Mouse (Mus musculus) midbrain, postnatal 0 days (tissue): ENCODE results near the gene Mesd. TPM values are rescaled to one million over a fixed set of nuclear protein-coding genes. Genes with fewer than 3 reads are reported as not detected.

Experiments used
- ATAC-seq: fragments of 200-750 bp; cut with Nextera tagmentation; 2 replicates; pipeline ENCODE4 v1.8.0; 2017; ENCODE audit warnings: moderate number of reproducible peaks, mild to moderate bottlenecking, moderate TSS enrichment, moderate library complexity; ENCODE audit not compliant: low FRiP score
- DNase-seq: peaks from one replicate; pipeline ENCODE4 v3.0.0-alpha.2; 2015; ENCODE audit warnings: low spot score
- H3K27ac ChIP-seq: fragments of 300-500 bp; sonication (generic); 2 replicates; pipeline ENCODE4 v1.5.1; 2014; ENCODE audit warnings: low read depth, mild to moderate bottlenecking, low read length, mixed read lengths
- H3K27me3 ChIP-seq: fragments of 300-500 bp; sonication (generic); 2 replicates; pipeline ENCODE4 v1.6.1; 2014; ENCODE audit warnings: low read length, control low read depth, mixed read lengths; ENCODE audit not compliant: insufficient read depth
- H3K36me3 ChIP-seq: fragments of 300-500 bp; sonication (generic); 2 replicates; pipeline ENCODE4 v1.6.1; 2014; ENCODE audit warnings: low read length, control low read depth, mixed read lengths; ENCODE audit not compliant: insufficient read depth
- H3K4me1 ChIP-seq: fragments of 300-500 bp; sonication (generic); 2 replicates; pipeline ENCODE4 v1.6.1; 2014; ENCODE audit warnings: mild to moderate bottlenecking, control low read depth, antibody characterized with exemption, low read length, mixed read lengths; ENCODE audit not compliant: insufficient read depth
- H3K4me2 ChIP-seq: fragments of 300-500 bp; sonication (generic); 2 replicates; pipeline ENCODE4 v1.6.1; 2014; ENCODE audit warnings: low read depth, mild to moderate bottlenecking, low read length, mixed read lengths; ENCODE audit not compliant: poor library complexity, severe bottlenecking
- H3K4me3 ChIP-seq: fragments of 300-500 bp; sonication (generic); 2 replicates; pipeline ENCODE4 v1.5.1; 2014; ENCODE audit warnings: low read depth, mild to moderate bottlenecking, low read length, moderate library complexity
- H3K9ac ChIP-seq: fragments of 300-500 bp; sonication (generic); replicated peaks from 2 replicates; pipeline ENCODE4 v1.6.1; 2014; ENCODE audit warnings: mild to moderate bottlenecking, low read length, moderate library complexity, mixed read lengths; ENCODE audit not compliant: poor library complexity, severe bottlenecking
- H3K9me3 ChIP-seq: fragments of 300-500 bp; sonication (generic); 2 replicates; pipeline ENCODE4 v1.6.1; 2016; ENCODE audit warnings: low read length, control low read depth
- CTCF ChIP-seq: IDR thresholded peaks from 2 replicates; pipeline ENCODE4 v1.5.1; 2016; ENCODE audit warnings: antibody characterized with exemption, mild to moderate bottlenecking
- WGBS: fragments of 180-500 bp; shearing (Covaris S2); extraction: QIAGEN DNeasy Blood & Tissue Kit; methylation state at CpG from one replicate; pipeline ENCODE4 v1.1.7; 2014; 5-methylcytosine and 5-hydroxymethylcytosine counted together
- polyA plus RNA-seq: library from polyadenylated mRNA; unstranded; fragments of >200 nt; fragmentation: Nextera tagmentation; extraction: Ambion mirVana; gene quantifications from 2 replicates; pipeline ENCODE4 v1.2.1, GENCODE M21; 2015
- total RNA-seq: library from RNA; depleted of rRNA; stranded (reverse); fragments of >200 nt; gene quantifications from 2 replicates; pipeline ENCODE4 v1.2.3, GENCODE M21; 2014

Gene Mesd
- total and polyA plus RNA-seq, 2 experiments from 2014 or later, result 50.2 to 75.0 TPM

GRCm38 (mm10) chr7:83901425-83901824 is 17.2 kb downstream of the Mesd start:
- Histone ChIP-seq H3K9me3 (no peaks in the 10 kb centered on the region), H3K27me3 (no peaks in the 10 kb centered on the region), H3K27ac (no peak overlapping the region), H3K36me3 (peaks cover 29% of the 10 kb centered on the region), H3K9ac (no peak overlapping the region), H3K4me1 (no peaks in the 10 kb centered on the region), H3K4me2 (no peak overlapping the region), H3K4me3 (no peak overlapping the region)
- 88% methylated on average over 4 of the region's 4 CpGs for WGBS
- no peak for DNase-seq
- no peak for TF ChIP-seq CTCF
- ATAC-seq, result no peak

GRCm38 (mm10) chr7:83902296-83903145 is 18.3 kb downstream of the Mesd start:
- H3K4me1 ChIP-seq, result no peaks in the 10 kb centered on the region
- H3K27ac ChIP-seq, result no peak overlapping the region
- no peak overlapping the region for H3K4me2 ChIP-seq
- H3K36me3 ChIP-seq, result peaks cover 27% of the 10 kb centered on the region
- H3K27me3 ChIP-seq, result no peaks in the 10 kb centered on the region
- TF ChIP-seq CTCF, result no peak
- no peak for ATAC-seq
- no peak for DNase-seq
- no peak overlapping the region for H3K4me3 ChIP-seq
- no peaks in the 10 kb centered on the region for H3K9me3 ChIP-seq
- WGBS, result 81% methylated on average over 5 of the region's 5 CpGs
- no peak overlapping the region for H3K9ac ChIP-seq

GRCm38 (mm10) chr7:83904831-83905230 is 20.6 kb downstream of the Mesd start:
- TF ChIP-seq CTCF, result no peak
- DNase-seq, result no peak
- H3K36me3 ChIP-seq, result peaks cover 7% of the 10 kb centered on the region; the same call in 1 of the 2 replicates
- no peak overlapping the region for H3K27ac ChIP-seq
- no peaks in the 10 kb centered on the region for H3K9me3 ChIP-seq
- no peak overlapping the region for H3K4me2 ChIP-seq
- H3K27me3 ChIP-seq, result no peaks in the 10 kb centered on the region
- ATAC-seq, result no peak
- H3K4me1 ChIP-seq, result no peaks in the 10 kb centered on the region
- WGBS, result 95% methylated on average over 3 of the region's 3 CpGs
- H3K4me3 ChIP-seq, result no peak overlapping the region
- H3K9ac ChIP-seq, result no peak overlapping the region

GRCm38 (mm10) chr7:83911909-83912308 is 27.6 kb downstream of the Mesd start:
- H3K4me3 ChIP-seq, result no peak overlapping the region
- no peaks in the 10 kb centered on the region for H3K27me3 ChIP-seq
- ATAC-seq (no peak), DNase-seq (no peak)
- H3K27ac ChIP-seq, result no peak overlapping the region
- H3K36me3 ChIP-seq, result no peaks in the 10 kb centered on the region
- no peak for TF ChIP-seq CTCF
- H3K4me1 ChIP-seq, result no peaks in the 10 kb centered on the region
- 84% methylated on average over 3 of the region's 3 CpGs for WGBS
- H3K4me2 ChIP-seq, result no peak overlapping the region
- H3K9ac ChIP-seq, result no peak overlapping the region
- no peaks in the 10 kb centered on the region for H3K9me3 ChIP-seq

GRCm38 (mm10) chr7:83913405-83913932 is 29.2 kb downstream of the Mesd start:
- ATAC-seq, result no peak
- no peak for TF ChIP-seq CTCF
- H3K4me1 ChIP-seq, result no peaks in the 10 kb centered on the region
- WGBS, result 89% methylated on average over 6 of the region's 6 CpGs
- no peaks in the 10 kb centered on the region for H3K27me3 ChIP-seq
- H3K36me3 ChIP-seq, result no peaks in the 10 kb centered on the region
- no peak overlapping the region for H3K4me2 ChIP-seq
- H3K9me3 ChIP-seq, result no peaks in the 10 kb centered on the region
- no peak overlapping the region for H3K9ac ChIP-seq
- no peak for DNase-seq
- H3K27ac ChIP-seq, result no peak overlapping the region
- H3K4me3 ChIP-seq, result no peak overlapping the region

- H3K9me3 ChIP-seq, result no peaks in the 10 kb centered on the region
- no peaks in the 10 kb centered on the region for H3K4me1 ChIP-seq
- TF ChIP-seq CTCF, result no peak
- no peak overlapping the region for H3K27ac ChIP-seq
- no peak overlapping the region for H3K4me3 ChIP-seq
- ATAC-seq (no peak), DNase-seq (no peak)
- WGBS, result 76% methylated on average over 9 of the region's 9 CpGs
- H3K27me3 ChIP-seq, result no peaks in the 10 kb centered on the region
- H3K36me3 ChIP-seq, result no peaks in the 10 kb centered on the region
- no peak overlapping the region for H3K4me2 ChIP-seq
- H3K9ac ChIP-seq, result no peak overlapping the region
Measured at GRCm38 (mm10) chr7:83913995-83914394, 29.7 kb downstream of the Mesd start.
